Mouse (Mus musculus) testis, adult 2 months (tissue): ENCODE measurements around the gene Gm20388. TPM values are rescaled to one million over a fixed set of nuclear protein-coding genes. Genes with fewer than 3 reads are reported as not detected.

Experiments
- H3K27ac ChIP-seq: fragments of 200-500 bp; 2 replicates; pipeline ENCODE4 v1.5.1; 2012; ENCODE audit warnings: low read depth, low read length; ENCODE audit not compliant: control insufficient read depth, insufficient read depth
- H3K27me3 ChIP-seq: fragments of 200-500 bp; 2 replicates; pipeline ENCODE4 v1.6.1; 2012; ENCODE audit warnings: mild to moderate bottlenecking, low read length, moderate library complexity; ENCODE audit not compliant: control insufficient read depth, insufficient read depth
- H3K36me3 ChIP-seq: fragments of 200-500 bp; 2 replicates; pipeline ENCODE4 v1.6.1; 2012; ENCODE audit warnings: mild to moderate bottlenecking, low read length; ENCODE audit not compliant: control insufficient read depth, insufficient read depth
- H3K4me1 ChIP-seq: fragments of 200-500 bp; 2 replicates; pipeline ENCODE4 v1.6.1; 2012; ENCODE audit warnings: low read length; ENCODE audit not compliant: control insufficient read depth, insufficient read depth
- H3K4me3 ChIP-seq: fragments of 200-500 bp; 2 replicates; pipeline ENCODE4 v1.5.1; 2012; ENCODE audit warnings: low read depth, mild to moderate bottlenecking, low read length, moderate library complexity, mixed read lengths; ENCODE audit not compliant: control insufficient read depth
- CTCF ChIP-seq: fragments of 200-500 bp; IDR thresholded peaks from 2 replicates; pipeline ENCODE4 v1.5.1; 2012; ENCODE audit warnings: low read depth, mild to moderate bottlenecking, inconsistent platforms, low read length, moderate library complexity; ENCODE audit not compliant: control insufficient read depth, insufficient read depth, insufficient replicate concordance
- POLR2A ChIP-seq: fragments of 200-500 bp; IDR thresholded peaks from 2 replicates; pipeline ENCODE4 v1.6.1; 2012; ENCODE audit warnings: low read depth, mild to moderate bottlenecking, inconsistent platforms, low read length, moderate library complexity; ENCODE audit not compliant: control insufficient read depth
- polyA plus RNA-seq: library from polyadenylated mRNA; depleted of rRNA; stranded (reverse); fragments of >200 nt; gene quantifications from 2 replicates; pipeline ENCODE4 v1.2.3, GENCODE M21; 2012

Gm20388 gene
- polyA plus RNA-seq, 1 experiment = 5.6 TPM

GRCm38 (mm10) chr8:121346175-121346574, 1435.5 kb downstream of the Gm20388 start:
- Histone ChIP-seq H3K4me1 (no peaks in the 10 kb centered on the region), H3K27me3 (no peaks in the 10 kb centered on the region), H3K27ac (no peak overlapping the region), H3K4me3 (no peak overlapping the region), H3K36me3 (no peaks in the 10 kb centered on the region)
- TF ChIP-seq POLR2A = no peak
- no peak for TF ChIP-seq CTCF

- no peak for TF ChIP-seq CTCF
- TF ChIP-seq POLR2A = no peak
- Histone ChIP-seq H3K27me3 (no peaks in the 10 kb centered on the region), H3K27ac (no peak overlapping the region), H3K4me1 (no peaks in the 10 kb centered on the region), H3K36me3 (no peaks in the 10 kb centered on the region), H3K4me3 (no peak overlapping the region)
Observed at GRCm38 (mm10) chr8:121346862-121347261, 1436.2 kb downstream of the Gm20388 start.

- Histone ChIP-seq H3K4me1 (no peaks in the 10 kb centered on the region), H3K36me3 (no peaks in the 10 kb centered on the region), H3K4me3 (no peak overlapping the region), H3K27me3 (no peaks in the 10 kb centered on the region), H3K27ac (no peak overlapping the region)
- no peak for TF ChIP-seq POLR2A
- no peak for TF ChIP-seq CTCF
Observed at GRCm38 (mm10) chr8:121348998-121349397, 1438.4 kb downstream of the Gm20388 start.

GRCm38 (mm10) chr8:121350803-121351202, 1440.2 kb downstream of the Gm20388 start:
- H3K27me3 ChIP-seq = no peaks in the 10 kb centered on the region
- H3K4me3 ChIP-seq = no peak overlapping the region
- H3K27ac ChIP-seq = no peak overlapping the region
- no peaks in the 10 kb centered on the region for H3K36me3 ChIP-seq
- H3K4me1 ChIP-seq = no peaks in the 10 kb centered on the region
- no peak for TF ChIP-seq POLR2A
- TF ChIP-seq CTCF = no peak

- Histone ChIP-seq H3K4me3 (no peak overlapping the region), H3K27ac (no peak overlapping the region), H3K27me3 (no peaks in the 10 kb centered on the region), H3K4me1 (peaks cover 6% of the 10 kb centered on the region; the same call in 1 of the 2 replicates), H3K36me3 (no peaks in the 10 kb centered on the region)
- TF ChIP-seq POLR2A = no peak
- TF ChIP-seq CTCF = no peak
Observed at GRCm38 (mm10) chr8:121354844-121355243, 1444.2 kb downstream of the Gm20388 start.

GRCm38 (mm10) chr8:121357451-121357850, 1446.8 kb downstream of the Gm20388 start:
- peaks cover 9% of the 10 kb centered on the region; the same call in 1 of the 2 replicates for H3K4me1 ChIP-seq
- H3K27ac ChIP-seq = no peak overlapping the region
- H3K36me3 ChIP-seq = no peaks in the 10 kb centered on the region
- H3K27me3 ChIP-seq = no peaks in the 10 kb centered on the region
- H3K4me3 ChIP-seq = no peak overlapping the region
- TF ChIP-seq POLR2A (no peak), CTCF (no peak)

- Histone ChIP-seq H3K4me1 (peaks cover 9% of the 10 kb centered on the region; the same call in 1 of the 2 replicates), H3K27ac (no peak overlapping the region), H3K4me3 (no peak overlapping the region), H3K27me3 (no peaks in the 10 kb centered on the region), H3K36me3 (no peaks in the 10 kb centered on the region)
- TF ChIP-seq CTCF (no peak), POLR2A (no peak)
Observed at GRCm38 (mm10) chr8:121358609-121359008, 1448.0 kb downstream of the Gm20388 start.
